Mouse (Mus musculus): ENCODE data around the gene Mov10l1. TPM values are rescaled to one million over a fixed set of nuclear protein-coding genes. Genes with fewer than 3 reads are reported as not detected.

Mov10l1 gene
- total RNA-seq, 2 experiments from 2014 or later = not detected

GRCm38 (mm10) chr15:89104425-89104824, 121.7 kb downstream of the Mov10l1 start:
- intact Hi-C loops (cut with DNase I; ENCODE audit: low total_unique reads) = no loop called here
- no peak for DNase-seq

Other genes with a start within 250 kb of the Mov10l1 start
- 10 to 100 TPM; 21.3 to 22.6 TPM for gene Brd1, start 248.7 kb upstream of the Mov10l1 start, total RNA-seq (2021)
- 1 to 10 TPM; 5.8 to 8.1 TPM for gene Zbed4, start 231.2 kb upstream of the Mov10l1 start, total RNA-seq (2021)
- gene Alg12, start 163.6 kb upstream of the Mov10l1 start, total RNA-seq (2021) = 1 to 10 TPM; 4.9 to 5.4 TPM
- 10 to 100 TPM in 1 of 2 experiments, 1 to 10 TPM in 1; 8.9 to 11.4 TPM for gene Creld2, start 163.3 kb upstream of the Mov10l1 start, total RNA-seq (2021)
- 10 to 100 TPM; 13.4 to 26.0 TPM for gene Pim3, start 120.7 kb upstream of the Mov10l1 start, total RNA-seq (2021)
- gene Ttll8, start 28.5 kb upstream of the Mov10l1 start, total RNA-seq (2021) = not detected
- under 1 TPM; 0.10 to 0.11 TPM for gene Mlc1, start 3.9 kb upstream of the Mov10l1 start, total RNA-seq (2021)
- under 1 TPM in 1 of 2 experiments, not detected in 1; 0.27 TPM for gene Panx2, start 76.8 kb downstream of the Mov10l1 start, total RNA-seq (2021)
- gene Trabd, start 92.2 kb downstream of the Mov10l1 start, total RNA-seq (2021) = 10 to 100 TPM; 20.4 to 23.6 TPM
- 10 to 100 TPM in 1 of 2 experiments, 1 to 10 TPM in 1; 9.8 to 10.1 TPM for gene Selenoo, start 106.2 kb downstream of the Mov10l1 start, total RNA-seq (2021)
- 1 to 10 TPM; 7.2 to 7.3 TPM for gene Tubgcp6, start 140.2 kb downstream of the Mov10l1 start, total RNA-seq (2021)
- 1 to 10 TPM; 5.6 to 6.2 TPM for gene Hdac10, start 145.8 kb downstream of the Mov10l1 start, total RNA-seq (2021)
- 100 to 1,000 TPM in 1 of 2 experiments, 10 to 100 TPM in 1; 91.5 to 104 TPM for gene Mapk12, start 157.8 kb downstream of the Mov10l1 start, total RNA-seq (2021)
- 1 to 10 TPM; 1.7 TPM for gene Mapk11, start 166.7 kb downstream of the Mov10l1 start, total RNA-seq (2021)
- 10 to 100 TPM; 20.9 to 23.8 TPM for gene Plxnb2, start 197.9 kb downstream of the Mov10l1 start, total RNA-seq (2021)
- gene Dennd6b, start 213.6 kb downstream of the Mov10l1 start, total RNA-seq (2021) = 1 to 10 TPM; 4.1 to 5.4 TPM
- gene Ppp6r2, start 228.6 kb downstream of the Mov10l1 start, total RNA-seq (2021) = 10 to 100 TPM; 56.2 to 57.3 TPM

All from gastrocnemius, postnatal 14 days (tissue).